Mouse (Mus musculus): Measurements from ENCODE around the gene Snx27. TPM values are rescaled to one million over a fixed set of nuclear protein-coding genes. Genes with fewer than 3 reads are reported as not detected.

Gene Snx27
- total RNA-seq, 4 experiments from 2014 or later, result 24.8 to 29.0 (median 27.0) TPM

- DNase-seq (ENCODE audit: low spot score), result no peak
These were observed 105.1 kb downstream of the Snx27 start for GRCm38 (mm10) chr3:94477444-94477843.

- no peak for DNase-seq (ENCODE audit: low spot score)
These were observed 106.0 kb downstream of the Snx27 start for GRCm38 (mm10) chr3:94476301-94477035.

- DNase-seq (ENCODE audit: low spot score), result no peak
These were observed 108.8 kb downstream of the Snx27 start for GRCm38 (mm10) chr3:94473567-94474232.

- no peak for DNase-seq (ENCODE audit: low spot score)
These were observed 109.4 kb downstream of the Snx27 start for GRCm38 (mm10) chr3:94473115-94473505.

- peak; percentile 5 for DNase-seq (ENCODE audit: low spot score)
These were observed 109.9 kb downstream of the Snx27 start for GRCm38 (mm10) chr3:94472447-94473114.

GRCm38 (mm10) chr3:94468931-94469330 is 113.6 kb downstream of the Snx27 start:
- no peak for DNase-seq (ENCODE audit: low spot score)

GRCm38 (mm10) chr3:94465632-94466430 is 116.7 kb downstream of the Snx27 start:
- DNase-seq (ENCODE audit: low spot score), result no peak

- no peak for DNase-seq (ENCODE audit: low spot score)
These were observed 118.5 kb downstream of the Snx27 start for GRCm38 (mm10) chr3:94463926-94464578.

GRCm38 (mm10) chr3:94459834-94460233 is 122.7 kb downstream of the Snx27 start:
- DNase-seq (ENCODE audit: low spot score), result no peak

GRCm38 (mm10) chr3:94457055-94457454 is 125.5 kb downstream of the Snx27 start:
- DNase-seq (ENCODE audit: low spot score), result no peak

- peak; percentile 77 for DNase-seq (ENCODE audit: low spot score)
These were observed 126.0 kb downstream of the Snx27 start for GRCm38 (mm10) chr3:94456529-94457000.

GRCm38 (mm10) chr3:94449377-94449776 is 133.1 kb downstream of the Snx27 start:
- DNase-seq (ENCODE audit: low spot score), result no peak

Other genes starting within 250 kb of the Snx27 start
- gene Them5, start 240.6 kb downstream of the Snx27 start, total RNA-seq (2022), result not detected
- gene C2cd4d, start 220.3 kb downstream of the Snx27 start, total RNA-seq (2022), result under 1 TPM in 2 of 4 experiments, not detected in 2; 0.31 to 0.46 TPM
- gene Rorc, start 209.9 kb downstream of the Snx27 start, total RNA-seq (2022), result 10 to 100 TPM; 36.3 to 53.0 (median 47.2) TPM
- under 1 TPM in 3 of 4 experiments, not detected in 1; 0.14 to 0.37 (median 0.17) TPM for gene Lingo4, start 184.2 kb downstream of the Snx27 start, total RNA-seq (2022)
- 1 to 10 TPM; 4.5 to 7.0 (median 6.1) TPM for gene Tdrkh, start 169.4 kb downstream of the Snx27 start, total RNA-seq (2022)
- gene Mrpl9, start 139.4 kb downstream of the Snx27 start, total RNA-seq (2022), result 10 to 100 TPM; 57.4 to 69.0 (median 61.9) TPM
- under 1 TPM in 1 of 4 experiments, not detected in 3; 0.41 TPM for gene Oaz3, start 138.8 kb downstream of the Snx27 start, total RNA-seq (2022)
- gene Celf3, start 104.4 kb downstream of the Snx27 start, total RNA-seq (2022), result under 1 TPM in 1 of 4 experiments, not detected in 3; 0.12 TPM
- 1 to 10 TPM in 3 of 4 experiments, under 1 TPM in 1; 0.95 to 2.1 (median 1.1) TPM for gene Riiad1, start 102.4 kb downstream of the Snx27 start, total RNA-seq (2022)
- gene Gm10972, start 60.4 kb upstream of the Snx27 start, total RNA-seq (2022), result not detected
- 1 to 10 TPM; 2.1 to 3.5 (median 2.4) TPM for gene Tuft1, start 76.2 kb upstream of the Snx27 start, total RNA-seq (2022)
- gene Selenbp2, start 110.8 kb upstream of the Snx27 start, total RNA-seq (2022), result 10 to 100 TPM; 14.7 to 17.5 (median 15.4) TPM
- gene Cgn, start 203.8 kb upstream of the Snx27 start, total RNA-seq (2022), result under 1 TPM; 0.37 to 0.85 (median 0.54) TPM

Measured in heart, adult 8-10 months (tissue).